Mouse (Mus musculus): ENCODE measurements around the gene Astn2. TPM values are rescaled to one million over a fixed set of nuclear protein-coding genes. Genes with fewer than 3 reads are reported as not detected.

Astn2 gene
- polyA plus RNA-seq, 1 experiment: 1.1 TPM

GRCm38 (mm10) chr4:65350521-65350920 is 1053.9 kb downstream of the Astn2 start:
- 82% methylated on average over 7 of the region's 7 CpGs for WGBS
- TF ChIP-seq CTCF (IDR thresholded peaks at IDR 0.05; ENCODE audit: control insufficient read depth, insufficient read depth, low read length): no peak
- no peak for TF ChIP-seq POLR2A (IDR thresholded peaks at IDR 0.05; ENCODE audit: borderline replicate concordance, control insufficient read depth, low read depth, low read length)
- Histone ChIP-seq H3K4me3 (replicated peaks; ENCODE audit: control insufficient read depth, low read depth, low read length) (no peak overlapping the region), H3K27ac (ENCODE audit: control insufficient read depth, insufficient read depth, low read depth, low read length, poor library complexity) (no peak overlapping the region), H3K4me1 (ENCODE audit: control insufficient read depth, insufficient read depth, low read length) (no peaks in the 10 kb centered on the region)

GRCm38 (mm10) chr4:65341766-65342165 is 1062.6 kb downstream of the Astn2 start:
- H3K4me1 ChIP-seq (ENCODE audit: control insufficient read depth, insufficient read depth, low read length): no peaks in the 10 kb centered on the region
- WGBS: 64% methylated on average over 3 of the region's 3 CpGs
- H3K27ac ChIP-seq (ENCODE audit: control insufficient read depth, insufficient read depth, low read depth, low read length, poor library complexity): no peak overlapping the region
- TF ChIP-seq CTCF (IDR thresholded peaks at IDR 0.05; ENCODE audit: control insufficient read depth, insufficient read depth, low read length) (no peak), POLR2A (IDR thresholded peaks at IDR 0.05; ENCODE audit: borderline replicate concordance, control insufficient read depth, low read depth, low read length) (no peak)
- no peak overlapping the region for H3K4me3 ChIP-seq (replicated peaks; ENCODE audit: control insufficient read depth, low read depth, low read length)

GRCm38 (mm10) chr4:65333718-65334117 is 1070.7 kb downstream of the Astn2 start:
- no peak overlapping the region for H3K4me3 ChIP-seq (replicated peaks; ENCODE audit: control insufficient read depth, low read depth, low read length)
- 3% methylated on average over 1 of the region's 1 CpGs for WGBS
- no peak overlapping the region for H3K27ac ChIP-seq (ENCODE audit: control insufficient read depth, insufficient read depth, low read depth, low read length, poor library complexity)
- no peak for TF ChIP-seq POLR2A (IDR thresholded peaks at IDR 0.05; ENCODE audit: borderline replicate concordance, control insufficient read depth, low read depth, low read length)
- TF ChIP-seq CTCF (IDR thresholded peaks at IDR 0.05; ENCODE audit: control insufficient read depth, insufficient read depth, low read length): no peak
- no peaks in the 10 kb centered on the region for H3K4me1 ChIP-seq (ENCODE audit: control insufficient read depth, insufficient read depth, low read length)

Data from bone marrow, adult 2 months (tissue).